Mouse (Mus musculus) embryonic facial prominence, embryonic 11.5 days (tissue): ENCODE data around the gene Prmt1. TPM values are rescaled to one million over a fixed set of nuclear protein-coding genes. Genes with fewer than 3 reads are reported as not detected.
A peak's percentile ranks its signal among the peaks of the same experiment; 100 is the strongest.

Source experiments
- ATAC-seq: fragments of 200-750 bp; cut with Nextera tagmentation; replicated peaks from 2 replicates; pipeline ENCODE4 v1.8.0; 2017; ENCODE audit warnings: low read depth; ENCODE audit not compliant: insufficient number of reproducible peaks, low FRiP score, low TSS enrichment
- DNase-seq: peaks from one replicate; pipeline ENCODE4 v3.0.0-alpha.2; 2015; ENCODE audit warnings: low spot score
- H3K27ac ChIP-seq: fragments of 300-500 bp; sonication (generic); replicated peaks from 2 replicates; pipeline ENCODE4 v1.5.1; 2014; ENCODE audit warnings: mild to moderate bottlenecking, low read depth, low read length, control low read depth
- H3K27me3 ChIP-seq: fragments of 300-500 bp; sonication (generic); 2 replicates; pipeline ENCODE4 v1.6.1; 2014; ENCODE audit warnings: mild to moderate bottlenecking, low read length, moderate library complexity, mixed read lengths; ENCODE audit not compliant: control insufficient read depth, insufficient read depth
- H3K36me3 ChIP-seq: fragments of 300-500 bp; sonication (generic); replicated peaks from 2 replicates; pipeline ENCODE4 v1.6.1; 2014; ENCODE audit warnings: low read depth, mild to moderate bottlenecking, low read length, moderate library complexity, mixed read lengths; ENCODE audit not compliant: control insufficient read depth, insufficient read depth
- H3K4me1 ChIP-seq: fragments of 300-500 bp; sonication (generic); 2 replicates; pipeline ENCODE4 v1.6.1; 2014; ENCODE audit warnings: low read length, mixed read lengths; ENCODE audit not compliant: control insufficient read depth, insufficient read depth
- H3K4me2 ChIP-seq: fragments of 300-500 bp; sonication (generic); 2 replicates; pipeline ENCODE4 v1.6.1; 2014; ENCODE audit warnings: low read depth, mild to moderate bottlenecking, control low read depth, low read length, moderate library complexity
- H3K4me3 ChIP-seq: fragments of 300-500 bp; sonication (generic); 2 replicates; pipeline ENCODE4 v1.5.1; 2014; ENCODE audit warnings: low read depth, low read length, control low read depth
- H3K9ac ChIP-seq: fragments of 300-500 bp; sonication (generic); replicated peaks from 2 replicates; pipeline ENCODE4 v1.6.1; 2014; ENCODE audit warnings: mild to moderate bottlenecking, control low read depth, low read length
- H3K9me3 ChIP-seq: fragments of 300-500 bp; sonication (generic); replicated peaks from 2 replicates; pipeline ENCODE4 v1.6.1; 2016; ENCODE audit warnings: mild to moderate bottlenecking, low read length, inconsistent platforms, mixed read lengths; ENCODE audit not compliant: control insufficient read depth
- WGBS: fragments of 180-500 bp; shearing (Covaris S2); extraction: QIAGEN DNeasy Blood & Tissue Kit; methylation state at CpG from one replicate; pipeline ENCODE4 v1.1.7; 2014; 5-methylcytosine and 5-hydroxymethylcytosine counted together
- microRNA-seq: library from miRNA; unstranded; fragments of <30 nt; microRNA quantifications from one replicate; pipeline ENCODE4, GENCODE M21; 2016; ENCODE audit warnings: borderline number of aligned reads
- polyA plus RNA-seq: library from polyadenylated mRNA; unstranded; fragments of >200 nt; fragmentation: Nextera tagmentation; extraction: Ambion mirVana; gene quantifications from 2 replicates; pipeline ENCODE4 v1.2.1, GENCODE M21; 2014

The Prmt1 gene
- polyA plus RNA-seq, 1 experiment from 2014 or later = 293 TPM

GRCm38 (mm10) chr7:44951960-44952359 lies 34.4 kb downstream of the Prmt1 start:
- peak overlapping the region; percentile 60 for H3K9ac ChIP-seq
- H3K27me3 ChIP-seq = peaks cover 15% of the 10 kb centered on the region
- DNase-seq (peak; percentile 66), ATAC-seq (0 out of 2 replicates have a peak, but pooled peaks have one; percentile 20)
- H3K4me2 ChIP-seq = peak overlapping the region; percentile 79
- H3K4me3 ChIP-seq = peak overlapping the region; percentile 44
- H3K27ac ChIP-seq = no peak overlapping the region
- H3K9me3 ChIP-seq = no peaks in the 10 kb centered on the region
- H3K4me1 ChIP-seq = peaks cover 6% of the 10 kb centered on the region; the same call in 1 of the 2 replicates
- 2% methylated on average over 10 of the region's 10 CpGs for WGBS
- no peaks in the 10 kb centered on the region for H3K36me3 ChIP-seq

- Histone ChIP-seq H3K27ac (no peak overlapping the region), H3K27me3 (peaks cover 15% of the 10 kb centered on the region), H3K4me2 (no peak overlapping the region), H3K36me3 (no peaks in the 10 kb centered on the region), H3K4me1 (peaks cover 6% of the 10 kb centered on the region; the same call in 1 of the 2 replicates), H3K4me3 (no peak overlapping the region), H3K9me3 (no peaks in the 10 kb centered on the region), H3K9ac (no peak overlapping the region)
- ATAC-seq (no peak), DNase-seq (no peak)
- 78% methylated on average over 6 of the region's 6 CpGs for WGBS
These were observed 36.4 kb downstream of the Prmt1 start for GRCm38 (mm10) chr7:44949922-44950321.

DNA sequence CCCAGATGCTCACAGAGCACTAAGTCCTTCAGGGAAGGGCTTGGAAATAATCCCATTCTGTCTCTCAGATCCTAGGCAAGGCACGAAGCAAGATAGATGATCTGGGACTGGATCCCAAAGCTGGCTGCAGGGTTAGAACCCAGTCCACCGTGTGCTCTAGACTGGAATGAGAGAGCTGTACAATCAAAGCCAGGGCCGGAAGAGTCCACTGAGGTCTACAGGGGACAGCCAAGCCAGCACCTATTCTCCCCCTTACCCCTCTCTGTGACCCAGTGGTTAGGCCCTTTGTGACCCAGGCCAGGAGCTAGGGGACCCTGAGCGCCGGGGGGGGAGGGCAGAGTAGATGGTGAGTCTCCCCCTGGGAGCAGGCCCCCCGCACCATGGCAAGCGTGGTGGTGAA lies 43.5 kb downstream of the Prmt1 start, which contains the start of gene Tsks:
Gene Tsks, plus strand, starts transcription at position 301 of the 400 bp plus-strand sequence.
- Histone ChIP-seq H3K36me3 (no peaks in the 10 kb centered on the region), H3K27me3 (no peaks in the 10 kb centered on the region), H3K4me2 (no peak within 1 kb of the TSS), H3K4me1 (no peaks in the 10 kb centered on the region), H3K4me3 (no peak within 1 kb of the TSS), H3K9ac (no peak within 1 kb of the TSS), H3K9me3 (no peaks in the 10 kb centered on the region), H3K27ac (no peak within 1 kb of the TSS)
- WGBS = 85% methylated on average over 7 of the region's 7 CpGs
- DNase-seq (no peak), ATAC-seq (no peak)

- Histone ChIP-seq H3K4me1 (no peaks in the 10 kb centered on the region), H3K9me3 (no peaks in the 10 kb centered on the region; the same call in 1 of the 2 replicates), H3K27me3 (no peaks in the 10 kb centered on the region), H3K4me3 (no peak overlapping the region), H3K36me3 (no peaks in the 10 kb centered on the region), H3K4me2 (no peak overlapping the region), H3K27ac (no peak overlapping the region), H3K9ac (no peak overlapping the region)
- no peak for DNase-seq
- no peak for ATAC-seq
- WGBS = 88% methylated on average over 4 of the region's 4 CpGs
These were observed 47.7 kb downstream of the Prmt1 start for GRCm38 (mm10) chr7:44938680-44939079.

- Histone ChIP-seq H3K4me1 (no peaks in the 10 kb centered on the region), H3K27me3 (no peaks in the 10 kb centered on the region), H3K9ac (peak within 1 kb of the TSS; percentile 89), H3K4me2 (peak within 1 kb of the TSS; percentile 66), H3K4me3 (peak within 1 kb of the TSS; percentile 97), H3K36me3 (no peaks in the 10 kb centered on the region; the same call in 1 of the 2 replicates), H3K9me3 (no peaks in the 10 kb centered on the region), H3K27ac (peak within 1 kb of the TSS; percentile 63)
- ATAC-seq (peak; percentile 99), DNase-seq (peak; percentile 100)
- WGBS = under 1% methylated on average over 84 of the region's 84 CpGs
These were observed 56.9 kb downstream of the Prmt1 start, which contains the start of gene Ap2a1 for GRCm38 (mm10) chr7:44929204-44930151. Ap2a1 (minus strand) TSS chr7:44929496.

GRCm38 (mm10) chr7:44928570-44928969 lies 57.8 kb downstream of the Prmt1 start:
- H3K4me3 ChIP-seq = peak overlapping the region; percentile 97
- peak overlapping the region; percentile 49 for H3K4me2 ChIP-seq
- no peaks in the 10 kb centered on the region for H3K4me1 ChIP-seq
- no peak overlapping the region for H3K27ac ChIP-seq
- DNase-seq = no peak
- H3K9ac ChIP-seq = peak overlapping the region; percentile 89
- 0% methylated on average over 1 of the region's 1 CpGs for WGBS
- H3K9me3 ChIP-seq = no peaks in the 10 kb centered on the region
- no peaks in the 10 kb centered on the region; the same call in 1 of the 2 replicates for H3K36me3 ChIP-seq
- H3K27me3 ChIP-seq = no peaks in the 10 kb centered on the region
- ATAC-seq = no peak

Small RNA genes lying within 50 kb of the gene (microRNA-seq; reads per million reads assigned to microRNA genes)
- not detected for gene Mir7054

Other genes with a start within 250 kb of the Prmt1 start
- 32.3 and 38.0 TPM in 2 replicates for gene Vrk3, start 238.2 kb downstream of the Prmt1 start, polyA plus RNA-seq
- gene Zfp473, start 235.5 kb downstream of the Prmt1 start, polyA plus RNA-seq = 3.3 and 3.6 TPM in 2 replicates
- gene Nup62, start 170.5 kb downstream of the Prmt1 start, polyA plus RNA-seq = 66.9 and 72.6 TPM in 2 replicates
- 0.52 and 1.9 TPM in 2 replicates for gene Il4i1, start 170.2 kb downstream of the Prmt1 start, polyA plus RNA-seq
- 2.9 and 3.1 TPM in 2 replicates for gene Atf5, start 169.9 kb downstream of the Prmt1 start, polyA plus RNA-seq
- gene Akt1s1, start 137.6 kb downstream of the Prmt1 start, polyA plus RNA-seq = 32.4 and 42.5 TPM in 2 replicates
- gene Tbc1d17, start 137.5 kb downstream of the Prmt1 start, polyA plus RNA-seq = 55.1 and 75.1 TPM in 2 replicates
- 21.6 and 25.3 TPM in 2 replicates for gene Pnkp, start 129.4 kb downstream of the Prmt1 start, polyA plus RNA-seq
- 350 and 370 TPM in 2 replicates for gene Ptov1, start 116.8 kb downstream of the Prmt1 start, polyA plus RNA-seq
- gene Med25, start 93.9 kb downstream of the Prmt1 start, polyA plus RNA-seq = 44.5 and 50.3 TPM in 2 replicates
- gene Fuz, start 90.5 kb downstream of the Prmt1 start, polyA plus RNA-seq = 11.8 and 13.2 TPM in 2 replicates
- 70.1 and 70.3 TPM in 2 replicates for gene Ap2a1, start 57.1 kb downstream of the Prmt1 start, polyA plus RNA-seq
- gene Tsks, start 43.4 kb downstream of the Prmt1 start, polyA plus RNA-seq = 0.21 TPM in 1 of 2 replicates, not detected in the other
- gene Cpt1c, start 11.7 kb downstream of the Prmt1 start, polyA plus RNA-seq = 14.3 and 17.1 TPM in 2 replicates
- gene Irf3, start 11.1 kb upstream of the Prmt1 start, polyA plus RNA-seq = 62.4 and 71.9 TPM in 2 replicates
- 69.9 and 71.7 TPM in 2 replicates for gene Bcl2l12, start 12.1 kb upstream of the Prmt1 start, polyA plus RNA-seq
- 40.0 and 41.1 TPM in 2 replicates for gene Scaf1, start 29.8 kb upstream of the Prmt1 start, polyA plus RNA-seq
- 18.5 and 23.9 TPM in 2 replicates for gene Rras, start 31.4 kb upstream of the Prmt1 start, polyA plus RNA-seq
- gene Prr12, start 66.3 kb upstream of the Prmt1 start, polyA plus RNA-seq = 10.9 and 11.8 TPM in 2 replicates
- gene Nosip, start 75.9 kb upstream of the Prmt1 start, polyA plus RNA-seq = 59.2 and 63.8 TPM in 2 replicates
- 17.9 and 20.3 TPM in 2 replicates for gene Prrg2, start 76.1 kb upstream of the Prmt1 start, polyA plus RNA-seq
- gene Rcn3, start 105.7 kb upstream of the Prmt1 start, polyA plus RNA-seq = 221 and 234 TPM in 2 replicates
- 12.6 TPM in 2 replicates for gene Fcgrt, start 117.3 kb upstream of the Prmt1 start, polyA plus RNA-seq
- 1,561 and 1,602 TPM in 2 replicates for gene Rps11, start 137.9 kb upstream of the Prmt1 start, polyA plus RNA-seq
- gene Rpl13a, start 142.2 kb upstream of the Prmt1 start, polyA plus RNA-seq = 1,418 and 1,436 TPM in 2 replicates
- gene Gm45713, start 149.7 kb upstream of the Prmt1 start, polyA plus RNA-seq = 0.20 TPM in 1 of 2 replicates, not detected in the other
- 0.52 and 0.67 TPM in 2 replicates for gene Flt3l, start 149.9 kb upstream of the Prmt1 start, polyA plus RNA-seq
- 102 and 104 TPM in 2 replicates for gene Pih1d1, start 167.7 kb upstream of the Prmt1 start, polyA plus RNA-seq
- 32.3 and 39.1 TPM in 2 replicates for gene Aldh16a1, start 168.0 kb upstream of the Prmt1 start, polyA plus RNA-seq
- 1.1 and 1.6 TPM in 2 replicates for gene Slc17a7, start 177.4 kb upstream of the Prmt1 start, polyA plus RNA-seq
- 0.52 and 0.81 TPM in 2 replicates for gene Gfy, start 193.0 kb upstream of the Prmt1 start, polyA plus RNA-seq
- not detected in 2 replicates for gene Pth2, start 194.4 kb upstream of the Prmt1 start, polyA plus RNA-seq
- 0.41 and 0.42 TPM in 2 replicates for gene Ccdc155, start 218.3 kb upstream of the Prmt1 start, polyA plus RNA-seq
- gene Dkkl1, start 225.6 kb upstream of the Prmt1 start, polyA plus RNA-seq = 1.8 and 2.3 TPM in 2 replicates
- 276 and 285 TPM in 2 replicates for gene Tead2, start 229.2 kb upstream of the Prmt1 start, polyA plus RNA-seq